Mouse (Mus musculus): ENCODE measurements around the gene Tmem35b.
"Not testable (repeated sequence)": the region's sequence is repeated elsewhere in the genome, so short reads cannot be mapped to it uniquely, and the experiment has no call there.

Gene Tmem35b

DNA sequence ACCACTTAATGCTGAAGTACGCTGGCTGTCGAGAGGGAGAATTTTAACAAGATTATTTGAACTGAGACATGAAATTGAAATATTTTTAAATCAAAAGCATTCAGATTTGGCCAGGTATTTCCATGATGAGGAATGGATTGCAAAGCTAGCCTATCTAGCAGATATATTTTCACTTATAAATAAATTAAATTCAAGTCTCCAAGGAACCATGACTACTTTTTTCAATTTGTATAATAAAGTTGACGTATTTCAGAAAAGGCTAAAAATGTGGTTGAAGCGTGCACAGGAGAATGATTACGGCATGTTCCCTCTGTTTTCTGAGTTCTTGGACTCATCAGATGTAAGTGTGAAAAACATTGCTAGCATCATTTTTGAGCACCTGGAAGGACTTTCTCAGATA lies at the start of gene Tmem35b:
TSS of gene Tmem35b (plus strand) at position 301 of the 400 bp plus-strand sequence.
- no peak for DNase-seq (ENCODE audit: extremely low spot score, low read depth, low spot score)

GRCm38 (mm10) chr4:127074915-127075314 lies 48.6 kb upstream of the Tmem35b start:
- no peak for DNase-seq (ENCODE audit: extremely low spot score, low read depth, low spot score)

DNA sequence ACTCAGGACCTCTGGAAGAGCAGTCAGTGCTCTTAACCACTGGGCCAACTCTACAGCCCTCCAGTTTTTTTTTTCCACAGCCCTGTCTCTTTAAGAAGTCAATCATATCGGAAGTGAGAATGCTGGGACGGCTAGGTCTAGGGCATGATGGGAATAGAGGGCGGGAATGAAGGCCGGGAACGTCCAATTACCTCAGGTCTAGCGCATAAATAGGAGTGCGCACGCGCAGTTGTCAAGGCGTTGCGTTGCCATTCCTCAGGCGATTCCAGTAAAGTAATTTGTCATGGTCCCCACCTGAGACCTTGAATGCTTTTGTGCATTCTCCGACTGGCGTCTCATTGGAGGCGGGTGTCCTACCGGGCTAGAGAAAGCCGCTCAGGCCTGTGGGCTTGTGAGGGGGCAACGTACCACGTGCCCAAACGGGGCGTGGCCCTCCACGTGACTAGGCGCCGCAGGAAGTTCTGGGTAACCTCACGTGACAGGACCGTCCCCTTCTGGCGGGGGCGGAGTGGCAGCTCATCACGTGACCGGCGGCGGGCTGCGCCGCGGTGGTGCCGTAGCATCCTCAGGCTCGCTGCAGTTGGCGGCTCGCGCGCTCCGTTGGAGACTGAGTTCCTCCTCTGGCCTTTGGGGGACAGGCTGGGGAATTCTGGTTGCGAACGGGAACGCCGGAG lies 46.5 kb upstream of the Tmem35b start, which contains the start of gene Zmym6:
TSS of gene Zmym6 (plus strand) at position 509 of the 674 bp plus-strand sequence.
- peak; percentile 87 for DNase-seq (ENCODE audit: extremely low spot score, low read depth, low spot score)

- no peak for DNase-seq (ENCODE audit: extremely low spot score, low read depth, low spot score)
Observed at GRCm38 (mm10) chr4:127080806-127081205, 42.7 kb upstream of the Tmem35b start.

DNA sequence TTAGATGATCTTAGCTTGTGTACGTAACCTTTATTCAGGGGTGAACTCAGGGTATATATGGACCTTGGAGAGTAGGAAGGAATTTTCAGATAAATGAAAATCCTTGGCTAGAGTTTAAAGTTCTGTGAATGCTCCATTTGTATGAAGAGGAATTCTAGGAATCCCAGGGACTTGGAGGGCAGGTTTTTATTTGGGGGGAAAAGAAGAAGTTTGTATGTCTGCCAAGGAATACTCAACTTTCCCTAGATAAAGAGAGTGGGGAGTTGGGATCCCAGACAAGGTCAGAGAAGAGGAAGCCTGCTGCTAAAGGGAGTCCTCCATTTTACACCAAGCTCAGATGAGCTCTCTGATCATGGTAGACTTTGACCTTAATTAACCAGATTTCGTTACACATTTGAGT lies 40.4 kb upstream of the Tmem35b start:
- DNase-seq (ENCODE audit: extremely low spot score, low read depth, low spot score): no peak

DNA sequence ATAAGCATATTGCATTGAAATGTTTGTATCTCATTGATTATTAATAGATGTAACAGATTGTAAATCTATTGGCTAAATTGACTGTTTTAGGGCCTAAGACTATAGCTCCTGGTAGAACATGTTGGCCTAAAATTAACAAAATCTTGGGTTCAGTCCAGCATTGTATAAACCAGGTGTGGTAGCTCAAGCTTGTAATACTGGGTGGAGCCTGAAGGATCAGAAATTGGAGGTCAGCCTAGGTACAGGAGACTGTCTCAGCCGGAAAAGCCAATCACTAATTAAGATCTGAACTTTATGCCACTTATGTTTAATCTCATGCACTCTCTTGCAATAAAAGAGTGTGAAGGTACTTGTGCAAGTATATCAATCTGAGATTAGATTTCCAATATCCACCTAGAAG lies 37.7 kb upstream of the Tmem35b start:
- DNase-seq (ENCODE audit: extremely low spot score, low read depth, low spot score): no peak

- no peak for DNase-seq (ENCODE audit: extremely low spot score, low read depth, low spot score)
Observed at GRCm38 (mm10) chr4:127091188-127091587, 32.3 kb upstream of the Tmem35b start.

DNA sequence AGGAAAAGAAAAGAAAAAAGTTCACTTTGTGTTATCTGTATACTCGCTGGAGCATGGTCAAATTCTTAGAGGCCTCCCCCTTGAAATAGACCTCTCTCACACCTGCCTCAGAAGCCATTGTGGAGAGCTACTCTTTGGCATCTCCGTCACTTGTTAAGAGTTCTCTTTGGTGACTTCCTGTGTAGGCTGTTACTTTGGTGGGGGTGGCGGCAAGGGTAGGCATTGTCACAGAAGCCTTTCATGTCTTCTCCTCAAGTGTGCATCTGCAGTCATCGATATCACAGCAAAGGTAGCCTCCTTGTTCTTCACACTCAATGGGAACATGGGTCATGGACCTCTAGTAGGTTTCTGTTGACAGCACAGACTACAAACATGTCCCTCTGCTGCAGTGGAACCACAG lies 28.4 kb upstream of the Tmem35b start:
- DNase-seq (ENCODE audit: extremely low spot score, low read depth, low spot score): no peak

DNA sequence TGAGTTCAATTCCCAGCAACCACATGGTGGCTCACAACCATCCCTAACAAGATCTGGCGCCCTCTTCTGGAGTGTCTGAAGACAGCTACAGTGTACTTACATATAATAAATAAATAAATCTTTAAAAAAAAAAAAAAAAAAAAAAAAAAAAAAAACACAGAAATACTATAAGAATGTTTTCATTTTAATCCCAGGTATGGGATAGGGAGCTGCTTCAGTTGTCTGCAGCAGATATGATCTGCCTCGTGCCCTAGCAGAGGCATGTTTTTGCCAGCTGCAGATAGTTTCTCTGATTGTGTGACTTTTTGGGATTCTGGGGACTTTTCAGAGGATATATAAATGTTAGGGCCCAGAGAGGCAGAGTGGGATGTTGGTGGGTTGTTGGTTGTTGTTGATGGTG lies 23.9 kb upstream of the Tmem35b start:
- DNase-seq (ENCODE audit: extremely low spot score, low read depth, low spot score): not testable (repeated sequence)

GRCm38 (mm10) chr4:127107566-127107965 lies 15.9 kb upstream of the Tmem35b start:
- no peak for DNase-seq (ENCODE audit: extremely low spot score, low read depth, low spot score)

DNA sequence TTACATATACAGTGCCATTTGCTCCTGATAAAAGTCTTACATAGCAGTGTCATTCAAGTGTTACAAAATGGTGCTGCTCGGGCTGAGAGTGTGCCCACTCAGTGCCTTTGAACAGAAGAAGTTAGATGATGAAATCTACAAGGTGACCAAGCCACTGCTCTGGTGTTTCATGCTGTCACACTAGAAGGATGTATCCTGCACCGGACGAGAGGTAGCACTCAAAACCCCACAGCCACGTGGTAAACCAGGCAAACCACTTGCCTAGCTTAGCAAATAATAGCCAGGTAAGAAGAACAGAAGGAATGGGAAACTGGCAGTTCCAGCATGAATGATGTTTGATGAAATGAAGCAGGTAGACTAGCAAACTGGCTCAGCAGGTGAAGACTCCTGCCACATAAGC lies 12.9 kb upstream of the Tmem35b start:
- no peak for DNase-seq (ENCODE audit: extremely low spot score, low read depth, low spot score)

- DNase-seq (ENCODE audit: extremely low spot score, low read depth, low spot score): no peak
Observed at GRCm38 (mm10) chr4:127124331-127124730, 840 bp downstream of the Tmem35b start.

DNA sequence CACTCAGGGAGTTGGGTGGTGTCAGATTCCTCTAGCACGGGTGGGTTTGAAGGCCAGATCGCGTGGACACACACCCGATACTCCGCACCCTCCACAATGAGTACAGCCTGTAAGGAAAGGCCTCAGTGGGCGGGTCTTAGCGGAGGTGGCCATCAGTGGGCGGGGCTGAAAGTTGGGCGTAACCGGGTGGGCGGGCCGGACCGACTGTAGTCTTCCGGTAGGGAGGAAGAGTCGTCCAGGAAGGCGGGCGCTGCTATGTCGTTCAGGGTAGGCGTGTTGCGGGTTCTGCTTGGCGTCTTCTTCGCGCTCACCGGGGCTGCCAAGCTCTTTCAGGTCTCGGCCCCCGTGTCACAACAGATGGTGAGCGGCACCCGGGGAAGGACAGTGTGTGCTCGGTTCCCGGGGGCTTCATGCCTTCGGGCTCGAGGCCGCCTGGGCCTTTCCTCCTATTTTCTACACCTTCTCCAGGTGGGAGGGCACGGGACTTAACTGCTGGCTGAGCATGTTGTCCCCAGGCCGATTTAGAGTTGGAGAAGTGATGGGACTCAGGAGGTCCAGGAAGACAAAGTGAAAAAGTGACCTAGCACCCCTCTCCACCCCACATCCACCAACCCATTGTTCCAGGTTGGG lies 2.5 kb downstream of the Tmem35b start:
- DNase-seq (ENCODE audit: extremely low spot score, low read depth, low spot score): peak; percentile 22

DNA sequence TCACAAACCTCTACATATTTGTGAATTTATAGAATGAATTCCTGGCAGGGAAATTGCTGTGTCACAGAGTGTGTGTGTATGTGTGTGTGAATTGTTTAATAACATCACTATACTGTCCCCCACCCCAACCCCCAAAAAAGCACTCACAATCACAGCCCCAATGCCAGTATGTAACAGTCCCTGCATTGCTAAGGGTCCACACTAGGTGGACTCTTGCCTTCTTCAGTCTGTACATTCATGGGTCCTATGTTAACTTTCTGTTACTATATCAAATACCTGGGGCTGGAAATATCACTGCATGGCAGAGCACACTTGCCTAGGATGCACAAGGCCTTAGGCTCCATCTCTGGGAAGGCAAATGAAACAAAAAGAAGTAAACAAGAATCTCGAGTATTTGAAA lies 11.2 kb downstream of the Tmem35b start:
- no peak for DNase-seq (ENCODE audit: extremely low spot score, low read depth, low spot score)

- no peak for DNase-seq (ENCODE audit: extremely low spot score, low read depth, low spot score)
Observed at GRCm38 (mm10) chr4:127137591-127137990, 14.1 kb downstream of the Tmem35b start.

GRCm38 (mm10) chr4:127138486-127138885 lies 15.0 kb downstream of the Tmem35b start:
- no peak for DNase-seq (ENCODE audit: extremely low spot score, low read depth, low spot score)

DNA sequence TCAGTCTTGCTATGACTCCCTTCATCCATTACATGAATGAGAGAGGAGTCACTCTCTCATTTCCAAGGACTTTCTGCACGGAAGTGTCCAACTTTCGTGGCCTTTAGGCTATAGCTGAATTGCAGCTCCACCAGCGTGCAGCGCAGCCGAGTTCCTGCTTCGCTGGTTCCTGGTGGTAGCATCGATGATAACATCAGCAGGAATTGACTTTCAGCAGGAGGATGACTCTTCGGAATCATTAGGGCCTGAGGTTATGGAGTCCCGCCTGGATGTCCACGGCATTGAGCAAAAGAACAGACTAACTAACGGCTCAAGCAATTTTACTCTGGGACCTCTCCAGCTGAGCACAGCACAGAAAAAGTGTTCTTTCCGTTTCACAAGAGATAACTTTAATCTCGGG lies 26.5 kb downstream of the Tmem35b start:
- DNase-seq (ENCODE audit: extremely low spot score, low read depth, low spot score): no peak

- DNase-seq (ENCODE audit: extremely low spot score, low read depth, low spot score): no peak
Observed at GRCm38 (mm10) chr4:127153345-127153744, 29.9 kb downstream of the Tmem35b start.

- DNase-seq (ENCODE audit: extremely low spot score, low read depth, low spot score): no peak
Observed at GRCm38 (mm10) chr4:127155757-127156156, 32.3 kb downstream of the Tmem35b start.

DNA sequence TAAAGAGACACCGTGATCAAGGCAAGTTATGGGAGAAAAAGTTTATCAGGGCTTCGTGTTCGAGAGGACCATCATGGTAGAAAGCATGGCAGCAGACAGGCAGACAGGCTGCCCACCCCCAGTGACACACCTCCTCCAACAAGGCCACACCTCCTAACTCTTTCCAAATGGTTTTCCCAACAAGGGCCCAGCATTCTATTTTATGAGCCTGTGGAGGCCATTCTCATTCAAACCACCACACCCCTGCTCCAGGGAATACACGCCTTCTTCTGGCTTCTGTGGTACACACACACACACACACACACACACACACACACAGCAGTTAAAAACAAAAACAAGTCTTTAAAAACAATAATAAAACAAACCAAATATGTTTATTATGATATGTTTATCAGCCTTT lies 34.3 kb downstream of the Tmem35b start:
- no peak for DNase-seq (ENCODE audit: extremely low spot score, low read depth, low spot score)

DNA sequence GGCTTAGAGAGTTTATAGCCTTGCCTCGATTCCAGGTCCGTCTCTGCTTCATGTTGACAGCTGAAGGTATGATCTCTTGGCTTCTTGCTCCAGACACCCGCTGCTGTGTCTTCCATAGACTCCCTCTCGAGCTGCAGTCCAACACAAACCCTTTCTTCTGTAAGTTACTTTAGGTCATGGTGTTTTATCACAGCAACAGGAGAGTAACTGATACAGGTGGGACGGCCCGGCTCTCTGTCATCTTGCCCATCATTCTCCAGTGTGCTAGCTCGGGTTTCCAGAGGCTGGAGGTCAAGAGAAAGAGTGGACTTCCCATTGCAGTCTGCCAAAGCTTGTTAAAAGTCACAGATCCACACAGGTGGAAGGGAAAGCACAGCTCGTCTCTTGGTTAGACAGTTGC lies 40.4 kb downstream of the Tmem35b start:
- no peak for DNase-seq (ENCODE audit: extremely low spot score, low read depth, low spot score)

GRCm38 (mm10) chr4:127167096-127167495 lies 43.6 kb downstream of the Tmem35b start:
- DNase-seq (ENCODE audit: extremely low spot score, low read depth, low spot score): no peak

GRCm38 (mm10) chr4:127167731-127168130 lies 44.2 kb downstream of the Tmem35b start:
- no peak for DNase-seq (ENCODE audit: extremely low spot score, low read depth, low spot score)
